Mouse (Mus musculus) kidney, postnatal 4 days (tissue): ENCODE results near the gene Hist2h2ac.
"Not testable (repeated sequence)": the region's sequence is repeated elsewhere in the genome, so short reads cannot be mapped to it uniquely, and the experiment has no call there.

Experiments
- DNase-seq, 2 experiments: peaks; one replicate each; pipeline ENCODE4 v3.0.0; 2021; ENCODE audit warnings: mixed read lengths in 2 of 2

The Hist2h2ac gene

GRCm38 (mm10) chr3:96248141-96249033 is 27.7 kb upstream of the Hist2h2ac start:
- no peak for DNase-seq

DNA sequence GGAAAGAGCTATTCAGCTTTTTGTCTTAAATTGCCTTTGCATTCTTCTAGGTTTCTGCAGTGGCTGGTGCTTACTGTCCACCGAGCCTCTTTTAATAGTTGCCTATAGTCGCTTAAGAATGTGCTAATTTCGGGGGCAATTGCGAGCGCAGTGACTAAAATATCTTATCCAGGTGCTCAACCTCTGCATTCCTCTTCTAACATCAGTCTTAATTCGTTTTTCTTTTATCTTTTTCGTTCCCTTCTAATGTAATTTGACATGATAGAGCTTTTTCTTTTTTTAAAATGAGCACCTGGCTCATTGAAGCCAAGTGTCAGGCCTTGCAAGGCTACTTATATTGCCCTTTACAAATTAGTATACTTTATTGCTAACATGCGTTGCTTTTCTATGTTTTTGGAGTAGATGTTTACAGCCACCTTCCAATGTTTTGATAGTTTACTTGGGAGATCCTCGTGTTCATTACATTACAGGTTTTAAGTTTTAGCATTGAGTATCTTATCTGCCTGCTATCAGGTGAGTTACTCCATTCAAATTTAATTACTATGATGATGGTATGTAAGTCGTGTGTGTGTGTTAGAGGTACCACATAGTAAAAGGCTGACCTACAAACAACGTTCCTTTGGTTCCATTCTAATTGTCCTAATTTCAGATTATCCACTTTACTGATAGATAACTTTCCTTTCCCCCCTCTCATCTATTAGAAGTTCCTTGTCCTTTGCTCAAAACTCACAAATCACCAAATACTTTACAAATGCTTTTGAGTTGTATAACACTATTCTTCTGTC is 26.9 kb upstream of the Hist2h2ac start:
- no peak for DNase-seq

- DNase-seq: not testable (repeated sequence)
Measured at GRCm38 (mm10) chr3:96246427-96246856, 25.8 kb upstream of the Hist2h2ac start, which contains the start of gene Hist2h3c1. Gene Hist2h3c1 (plus strand): TSS chr3:96246685.

- not testable (repeated sequence) for DNase-seq
Measured at GRCm38 (mm10) chr3:96246018-96246417, 25.3 kb upstream of the Hist2h2ac start.

GRCm38 (mm10) chr3:96245003-96245886 is 24.6 kb upstream of the Hist2h2ac start, which contains the start of gene Hist2h2aa1:
Gene Hist2h2aa1 (plus strand): TSS chr3:96245497.
- peak; percentile 86 to 91 for DNase-seq

DNA sequence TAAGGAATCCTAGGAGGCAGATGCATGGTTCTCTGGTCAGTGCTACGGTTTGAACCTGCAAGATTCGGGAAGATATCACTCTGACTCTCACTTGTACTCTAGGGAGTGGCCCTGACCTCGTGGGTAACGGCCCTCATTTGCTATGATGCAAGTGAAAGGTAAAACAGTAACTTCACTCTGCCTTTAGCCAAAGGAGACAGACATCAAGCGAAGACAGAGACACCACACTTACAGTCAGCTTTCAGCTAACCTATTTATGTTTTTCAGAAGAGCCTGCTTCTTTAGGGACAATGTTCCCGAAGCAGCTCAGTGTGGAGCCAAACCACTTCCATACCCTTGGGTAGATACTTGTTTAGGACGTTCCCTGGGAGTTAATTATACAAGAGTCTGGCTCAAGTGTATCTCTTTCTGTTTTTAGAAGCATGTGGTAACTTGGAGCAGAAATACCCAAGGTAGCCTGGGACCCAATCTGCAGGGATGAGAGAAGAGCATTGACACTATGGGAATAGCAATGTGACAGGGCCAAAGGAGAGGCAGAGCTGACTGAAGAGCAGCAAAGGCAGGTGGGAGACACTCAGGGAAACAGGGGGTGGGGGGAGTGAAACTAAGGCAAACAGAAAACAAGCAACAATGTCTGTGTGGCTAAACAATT is 23.4 kb upstream of the Hist2h2ac start:
- DNase-seq: no peak

GRCm38 (mm10) chr3:96240799-96241197 is 20.1 kb upstream of the Hist2h2ac start:
- DNase-seq: no peak

DNA sequence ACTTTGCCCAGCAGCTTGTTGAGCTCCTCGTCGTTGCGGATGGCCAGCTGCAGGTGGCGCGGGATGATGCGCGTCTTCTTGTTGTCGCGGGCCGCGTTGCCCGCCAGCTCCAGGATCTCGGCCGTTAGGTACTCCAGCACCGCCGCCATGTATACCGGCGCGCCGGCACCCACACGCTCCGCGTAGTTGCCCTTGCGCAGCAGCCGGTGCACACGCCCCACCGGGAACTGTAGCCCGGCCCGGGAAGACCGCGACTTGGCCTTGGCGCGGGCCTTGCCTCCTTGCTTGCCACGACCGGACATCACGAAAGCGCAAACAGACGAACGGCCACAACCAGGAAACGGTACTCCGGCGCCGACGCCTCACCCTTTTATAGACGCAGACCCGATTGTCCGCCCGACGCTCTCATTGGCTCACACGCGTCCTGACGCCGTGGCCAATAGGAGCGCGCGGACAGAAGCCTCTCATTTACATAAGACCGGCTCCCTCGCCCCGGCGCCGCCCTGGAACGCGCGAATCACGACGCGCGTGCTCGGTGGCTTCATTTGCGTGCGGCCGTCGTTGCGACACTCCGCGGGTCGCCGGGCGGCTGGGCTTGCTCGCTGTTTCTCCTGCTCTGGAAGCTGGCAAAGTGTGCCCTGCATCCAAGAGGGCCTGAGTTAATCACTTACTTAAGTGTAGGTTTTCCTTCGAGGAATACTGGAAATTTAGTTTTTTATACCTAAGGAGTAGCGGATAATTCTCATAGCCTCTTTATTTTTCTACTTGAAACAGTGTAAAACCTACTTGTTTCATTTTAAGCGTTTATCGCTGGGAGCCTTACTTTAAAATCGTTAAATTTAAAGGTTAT is 19.5 kb upstream of the Hist2h2ac start, which contains the start of gene Hist2h2aa2:
Gene Hist2h2aa2, minus strand, starts transcription at position 328 of the 850 bp plus-strand sequence.
- DNase-seq: peak; percentile 94 to 97

GRCm38 (mm10) chr3:96238954-96239793 is 18.5 kb upstream of the Hist2h2ac start, which contains the start of gene Hist2h3c2:
Gene Hist2h3c2 (minus strand): TSS chr3:96239127.
- peak; percentile 42 to 73 for DNase-seq

DNA sequence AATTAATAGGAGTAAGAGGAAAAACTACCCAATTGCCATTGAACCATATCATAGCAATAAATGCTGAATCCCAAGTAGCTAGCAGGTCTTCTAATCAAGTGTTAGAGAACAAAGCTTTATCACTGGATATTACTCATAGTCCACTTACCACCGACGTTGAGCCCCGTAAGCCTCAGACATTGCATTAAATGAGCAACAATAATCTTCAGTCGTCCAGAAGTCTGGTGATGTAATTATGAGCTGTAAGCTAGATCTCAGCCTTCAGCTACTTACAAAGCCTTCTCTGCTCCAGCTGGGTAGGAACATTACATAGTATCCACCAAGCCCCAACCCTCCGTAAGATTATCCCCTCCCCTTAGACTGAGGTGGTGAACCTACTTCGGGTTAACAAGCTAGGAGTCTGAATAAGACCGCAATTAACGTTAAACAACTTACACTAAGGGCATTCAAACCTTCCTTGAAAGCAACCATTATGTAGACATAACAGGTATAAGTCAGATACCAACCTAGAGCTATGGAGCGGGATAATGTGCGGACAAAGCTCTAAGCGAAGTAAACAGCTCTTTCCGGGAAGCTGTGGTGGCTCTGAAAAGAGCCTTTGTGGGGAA is 17.3 kb upstream of the Hist2h2ac start:
- DNase-seq: peak in 1 of 2 experiments; percentile 7

GRCm38 (mm10) chr3:96237335-96237903 is 16.7 kb upstream of the Hist2h2ac start:
- peak in 1 of 2 experiments; percentile 8 for DNase-seq

- peak in 1 of 2 experiments; percentile 10 for DNase-seq
Measured at GRCm38 (mm10) chr3:96236834-96237334, 16.2 kb upstream of the Hist2h2ac start.

- DNase-seq: no peak
Measured at GRCm38 (mm10) chr3:96235836-96236235, 15.2 kb upstream of the Hist2h2ac start.

DNA sequence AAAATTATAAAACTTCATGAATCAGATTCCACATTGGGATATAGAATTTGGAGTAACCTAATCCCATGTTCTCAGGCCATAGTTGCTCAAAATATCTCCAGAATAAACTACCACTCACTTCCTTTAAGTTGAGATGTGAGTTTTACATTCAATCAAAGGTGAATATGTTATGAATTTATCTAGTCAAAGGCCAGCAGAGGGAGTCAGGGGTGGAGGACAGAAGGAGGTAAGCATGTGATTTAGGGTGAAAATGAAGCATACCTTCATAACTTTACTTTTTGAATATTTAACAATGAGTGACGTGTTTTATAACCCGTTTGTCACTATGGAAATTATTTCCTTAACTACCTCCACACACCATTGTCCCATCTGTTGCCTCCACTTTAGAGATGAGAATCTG is 14.2 kb upstream of the Hist2h2ac start:
- DNase-seq: no peak

DNA sequence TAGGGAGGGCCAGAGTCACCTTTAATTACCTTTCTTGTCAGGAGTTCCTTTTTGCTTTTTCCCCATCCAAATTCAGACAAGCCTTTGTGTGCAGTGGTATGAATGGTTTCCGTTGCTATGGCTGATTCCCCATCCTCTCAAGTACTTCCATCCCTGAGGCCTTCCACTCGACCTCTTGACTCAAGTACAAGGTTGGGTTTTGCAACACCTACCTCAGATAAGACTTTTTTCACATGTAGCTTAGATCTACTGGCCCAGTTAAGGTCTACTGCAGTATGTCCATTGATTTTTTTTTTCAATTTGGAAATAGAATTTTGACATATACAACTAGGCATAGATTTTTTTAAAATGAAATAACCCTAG is 11.1 kb upstream of the Hist2h2ac start:
- DNase-seq: no peak

- DNase-seq: no peak
Measured at GRCm38 (mm10) chr3:96230910-96231757, 10.5 kb upstream of the Hist2h2ac start.

DNA sequence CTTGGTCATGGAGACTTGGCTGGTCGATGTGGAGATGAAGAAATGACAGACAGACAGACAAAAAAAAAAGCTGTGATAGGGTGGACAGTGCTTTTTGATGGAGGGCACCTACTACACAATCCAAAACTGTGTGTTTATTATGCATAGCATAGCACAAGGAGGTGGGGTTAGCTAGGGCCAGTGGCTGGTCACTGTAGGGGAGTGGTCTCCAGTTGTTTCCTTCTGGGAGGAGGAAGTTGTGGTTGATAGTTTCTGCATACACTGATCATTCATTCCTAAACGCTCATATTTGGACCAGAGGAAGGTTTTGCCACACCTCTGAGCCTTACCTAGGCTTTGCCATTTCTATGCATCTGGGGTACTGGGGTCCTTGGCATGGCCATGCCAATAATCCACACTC is 9.7 kb upstream of the Hist2h2ac start:
- no peak for DNase-seq

DNA sequence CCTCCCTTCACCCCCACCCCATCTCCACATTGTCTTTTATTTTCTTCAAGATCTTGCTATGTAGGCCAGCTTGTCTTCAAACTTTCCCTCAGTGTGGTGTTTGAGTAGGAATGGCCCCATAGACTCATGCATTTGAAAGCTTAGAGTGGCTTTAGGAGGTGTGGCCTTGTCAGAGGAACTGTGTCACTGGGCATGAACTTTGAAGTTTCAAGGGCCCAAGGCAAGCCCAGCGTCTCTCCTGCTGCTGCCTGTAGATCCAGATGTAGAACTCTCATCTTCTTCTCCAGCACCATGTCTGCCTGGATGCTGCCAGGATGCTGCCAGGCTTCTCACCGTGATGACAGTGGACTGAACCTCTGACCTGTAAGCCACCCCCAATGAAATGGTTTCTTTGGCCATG is 8.1 kb upstream of the Hist2h2ac start:
- no peak for DNase-seq
